Mouse (Mus musculus) ES-E14 (cell line): Measurements from ENCODE around the gene Egr2.

Source experiments
- CHD2 ChIP-seq: IDR thresholded peaks from 2 replicates; pipeline ENCODE4 v1.6.1; 2014; ENCODE audit warnings: mild to moderate bottlenecking, low read depth, low read length, inconsistent platforms
- MAFK ChIP-seq: IDR thresholded peaks from 2 replicates; pipeline ENCODE4 v1.6.1; 2014; ENCODE audit warnings: mild to moderate bottlenecking, low read depth, low read length, inconsistent platforms; ENCODE audit not compliant: insufficient read depth
- ZC3H11A ChIP-seq: IDR thresholded peaks from 2 replicates; pipeline ENCODE4 v1.6.1; 2012; ENCODE audit warnings: low read depth, mild to moderate bottlenecking, inconsistent platforms, low read length, borderline replicate concordance
- ZNF384 ChIP-seq: IDR thresholded peaks from 2 replicates; pipeline ENCODE4 v1.6.1; 2012; ENCODE audit warnings: low read depth, low read length, inconsistent platforms

GRCm38 (mm10) chr10:67512871-67513270, 22.4 kb upstream of the Egr2 start:
- TF ChIP-seq MAFK (no peak), ZNF384 (no peak), CHD2 (no peak), ZC3H11A (no peak)
